Comparison of ENCODE assay signal across 8 mouse cellular contexts in genomic region chrX:142390247-142390908, GRCm38 (mm10). TPM values are rescaled to one million over a fixed set of nuclear protein-coding genes. Genes with fewer than 3 reads are reported as not detected.
DNase-seq lines count a peak whose midpoint lies in the region; ATAC-seq lines count a peak whose summit lies in the region.

Gene Acsl4, minus strand, starts transcription at chrX:142390535.

- 24% methylated on average over 25 of the region's 59 CpGs for WGBS in embryonic facial prominence, embryonic 14.5 days
- WGBS in kidney, embryonic 14.5 days: 19% methylated on average over 44 of the region's 59 CpGs
- WGBS in limb, embryonic 15.5 days: 16% methylated on average over 50 of the region's 59 CpGs

- H3K4me1 ChIP-seq in embryonic facial prominence, embryonic 14.5 days (ENCODE audit: control insufficient read depth, insufficient read depth, low read length): peaks cover 3% of the 10 kb centered on the region; the same call in 1 of the 2 replicates
- no peaks in the 10 kb centered on the region for H3K4me1 ChIP-seq in kidney, embryonic 14.5 days (ENCODE audit: control insufficient read depth, insufficient read depth, low read length)
- peaks cover 2% of the 10 kb centered on the region; the same call in 1 of the 2 replicates for H3K4me1 ChIP-seq in limb, embryonic 15.5 days

- H3K9ac ChIP-seq in embryonic facial prominence, embryonic 14.5 days (ENCODE audit: low read depth, low read length): peak within 1 kb of the TSS; percentile 73
- peak within 1 kb of the TSS; percentile 65 for H3K9ac ChIP-seq in kidney, embryonic 14.5 days (ENCODE audit: low read depth, low read length)
- H3K9ac ChIP-seq in limb, embryonic 15.5 days: peak within 1 kb of the TSS; percentile 61

- H3K4me2 ChIP-seq in embryonic facial prominence, embryonic 14.5 days (ENCODE audit: low read depth, low read length): peak within 1 kb of the TSS; percentile 55
- peak within 1 kb of the TSS; percentile 49 for H3K4me2 ChIP-seq in kidney, embryonic 14.5 days (replicated peaks; ENCODE audit: low read depth, low read length)
- H3K4me2 ChIP-seq in limb, embryonic 15.5 days: peak within 1 kb of the TSS; percentile 52

- peak; percentile 81 for DNase-seq in 3T3-L1 (ENCODE audit: low read depth, low spot score)
- peak; percentile 64 to 74 for DNase-seq in adrenal gland, postnatal 4 days (ENCODE audit: low spot score in 2 of 2)
- peak; percentile 95 for DNase-seq in embryonic facial prominence, embryonic 14.5 days (ENCODE audit: low spot score)
- DNase-seq in heart, adult 8-10 months (ENCODE audit: low spot score): peak; percentile 81
- peak; percentile 60 to 81 for DNase-seq in monocyte, adult 2 months (ENCODE audit: low read depth in 1 of 2, low spot score in 2 of 2)
- DNase-seq in spleen, postnatal 36 days (ENCODE audit: low spot score in 2 of 2): peak; percentile 90 to 91

- H3K36me3 ChIP-seq in embryonic facial prominence, embryonic 14.5 days (ENCODE audit: control insufficient read depth, insufficient read depth, low read length): no peaks in the 10 kb centered on the region
- no peaks in the 10 kb centered on the region for H3K36me3 ChIP-seq in kidney, embryonic 14.5 days (ENCODE audit: control insufficient read depth, insufficient read depth, low read length)
- H3K36me3 ChIP-seq in limb, embryonic 15.5 days: no peaks in the 10 kb centered on the region

- peaks cover 13% of the 10 kb centered on the region; the same call in 1 of the 2 replicates for H3K27me3 ChIP-seq in embryonic facial prominence, embryonic 14.5 days (replicated peaks; ENCODE audit: control insufficient read depth, insufficient read depth, low read length)
- H3K27me3 ChIP-seq in kidney, embryonic 14.5 days (ENCODE audit: control insufficient read depth, insufficient read depth, low read length): no peaks in the 10 kb centered on the region; the same call in 1 of the 2 replicates
- peaks cover 12% of the 10 kb centered on the region; the same call in 1 of the 2 replicates for H3K27me3 ChIP-seq in limb, embryonic 15.5 days

- ATAC-seq in embryonic facial prominence, embryonic 14.5 days (ENCODE audit: low read depth): peak; percentile 99
- peak; percentile 98 for ATAC-seq in kidney, embryonic 14.5 days (ENCODE audit: low FRiP score, low TSS enrichment)
- peak; percentile 96 for ATAC-seq in limb, embryonic 15.5 days (ENCODE audit: insufficient number of reproducible peaks, low FRiP score, low TSS enrichment, low read depth)

- peak within 1 kb of the TSS; percentile 79 for H3K27ac ChIP-seq in embryonic facial prominence, embryonic 14.5 days (replicated peaks; ENCODE audit: low read depth, low read length)
- H3K27ac ChIP-seq in kidney, embryonic 14.5 days (ENCODE audit: low read depth, low read length): peak within 1 kb of the TSS; percentile 65
- peak within 1 kb of the TSS; percentile 83 for H3K27ac ChIP-seq in limb, embryonic 15.5 days

- peak within 1 kb of the TSS; percentile 57 for H3K4me3 ChIP-seq in embryonic facial prominence, embryonic 14.5 days (ENCODE audit: low read depth, low read length)
- peak within 1 kb of the TSS; percentile 61 for H3K4me3 ChIP-seq in kidney, embryonic 14.5 days (ENCODE audit: low read length)
- H3K4me3 ChIP-seq in limb, embryonic 15.5 days: peak within 1 kb of the TSS; percentile 59

- H3K9me3 ChIP-seq in embryonic facial prominence, embryonic 14.5 days (ENCODE audit: control insufficient read depth, low read length): no peaks in the 10 kb centered on the region
- no peaks in the 10 kb centered on the region for H3K9me3 ChIP-seq in kidney, embryonic 14.5 days (ENCODE audit: control insufficient read depth, low read length)
- H3K9me3 ChIP-seq in limb, embryonic 15.5 days: no peaks in the 10 kb centered on the region

RNA-seq across cellular contexts. Expression of gene Acsl4, which starts in this region (rescaled TPM):
- 100 to 1,000 TPM; 132 to 144 TPM for total RNA-seq in adrenal gland, postnatal 4 days (2021)
- polyA plus RNA-seq in embryonic facial prominence, embryonic 14.5 days (2014; fragmentation: Nextera tagmentation; extraction: Ambion mirVana): 16.5 and 18.1 TPM in 2 replicates
- 10 to 100 TPM in 1 of 4 experiments, 1 to 10 TPM in 3; 8.2 to 10.6 (median 8.9) TPM for total RNA-seq in heart, adult 8-10 months (2022)
- polyA plus RNA-seq in kidney, embryonic 14.5 days (2014; fragmentation: Nextera tagmentation; extraction: Ambion mirVana): 14.0 and 24.2 TPM in 2 replicates
- polyA plus RNA-seq in limb, embryonic 15.5 days (2015; fragmentation: Nextera tagmentation; extraction: Ambion mirVana): 14.1 and 14.5 TPM in 2 replicates

Comparison
In these comparisons a context has a peak if more than half of its experiments do, and no peak if none do; other contexts are left out.
1. Peak in every context shown above with its lines: DNase-seq, ATAC-seq, H3K4me3 ChIP-seq and H3K27ac ChIP-seq.
2. RNA of gene Acsl4 (total RNA-seq): 132 to 144 TPM in adrenal gland, postnatal 4 days; 8.2 to 10.6 TPM in heart, adult 8-10 months; every median in the first group is over 10 times any median in the second.